Mouse (Mus musculus) stomach, postnatal 0 days (tissue): ENCODE measurements around the gene Myh3. TPM values are rescaled to one million over a fixed set of nuclear protein-coding genes. Genes with fewer than 3 reads are reported as not detected.

Experiments
- ATAC-seq: fragments of 200-750 bp; cut with Nextera tagmentation; 2 replicates; pipeline ENCODE4 v1.8.0; 2017; ENCODE audit not compliant: low FRiP score, low TSS enrichment
- DNase-seq: peaks from one replicate; pipeline ENCODE4 v3.0.0-alpha.2; 2016; ENCODE audit warnings: low spot score
- H3K27ac ChIP-seq: fragments of 300-500 bp; sonication (generic); replicated peaks from 2 replicates; pipeline ENCODE4 v1.5.1; 2014; ENCODE audit warnings: mild to moderate bottlenecking, control low read depth
- H3K27me3 ChIP-seq: fragments of 300-500 bp; sonication (generic); 2 replicates; pipeline ENCODE4 v1.6.1; 2014; ENCODE audit warnings: low read length; ENCODE audit not compliant: control insufficient read depth, insufficient read depth
- H3K36me3 ChIP-seq: fragments of 300-500 bp; sonication (generic); 2 replicates; pipeline ENCODE4 v1.6.1; 2014; ENCODE audit warnings: low read length, mixed read lengths; ENCODE audit not compliant: control insufficient read depth, insufficient read depth
- H3K4me1 ChIP-seq: fragments of 300-500 bp; sonication (generic); replicated peaks from 2 replicates; pipeline ENCODE4 v1.6.1; 2014; ENCODE audit warnings: antibody characterized with exemption; ENCODE audit not compliant: control insufficient read depth, insufficient read depth
- H3K4me2 ChIP-seq: fragments of 300-500 bp; sonication (generic); replicated peaks from 2 replicates; pipeline ENCODE4 v1.6.1; 2014; ENCODE audit warnings: low read depth, mild to moderate bottlenecking, control low read depth, moderate library complexity
- H3K4me3 ChIP-seq: fragments of 300-500 bp; sonication (generic); 2 replicates; pipeline ENCODE4 v1.5.1; 2014; ENCODE audit warnings: low read depth, low read length, control low read depth
- H3K9ac ChIP-seq: fragments of 300-500 bp; sonication (generic); 2 replicates; pipeline ENCODE4 v1.6.1; 2014; ENCODE audit warnings: mild to moderate bottlenecking, low read length, control low read depth, mixed read lengths
- H3K9me3 ChIP-seq: fragments of 300-500 bp; sonication (generic); 2 replicates; pipeline ENCODE4 v1.6.1; 2016; ENCODE audit warnings: low read length; ENCODE audit not compliant: control insufficient read depth
- CTCF ChIP-seq: IDR thresholded peaks from 2 replicates; pipeline ENCODE4 v1.5.1; 2016; ENCODE audit warnings: antibody characterized with exemption, low read depth, mild to moderate bottlenecking, moderate library complexity
- EP300 ChIP-seq: optimal IDR thresholded peaks from 2 replicates; pipeline ENCODE3; 2016; ENCODE audit warnings: antibody characterized with exemption
- WGBS: fragments of 180-500 bp; shearing (Covaris S2); extraction: QIAGEN DNeasy Blood & Tissue Kit; methylation state at CpG from one replicate; pipeline ENCODE4 v1.1.7; 2014; 5-methylcytosine and 5-hydroxymethylcytosine counted together
- polyA plus RNA-seq: library from polyadenylated mRNA; unstranded; fragments of >200 nt; fragmentation: Nextera tagmentation; extraction: Ambion mirVana; gene quantifications from 2 replicates; pipeline ENCODE4 v1.2.1, GENCODE M21; 2015

Myh3 gene
- polyA plus RNA-seq, 1 experiment from 2014 or later: 0.91 TPM

DNA sequence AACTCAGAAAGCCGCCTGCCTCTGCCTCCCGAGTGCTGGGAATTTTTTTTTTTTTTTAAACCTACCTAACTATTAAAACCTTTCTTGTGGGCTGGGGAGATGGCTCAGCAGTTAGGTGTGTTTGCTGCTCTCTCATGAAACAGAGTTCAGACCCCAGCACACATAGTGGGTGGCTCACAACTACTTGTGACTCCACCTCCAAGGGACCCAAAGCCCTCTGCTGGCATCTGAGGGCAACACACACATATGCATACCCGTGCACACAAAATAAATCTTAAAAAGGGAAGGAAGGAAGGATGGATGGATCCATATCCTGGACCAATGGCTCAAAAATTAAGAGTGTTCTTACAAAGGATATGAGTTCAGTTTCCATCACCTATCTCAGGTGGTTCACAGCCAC, 28.8 kb upstream of the Myh3 start:
- ATAC-seq: no peak
- Histone ChIP-seq H3K9ac (no peak overlapping the region), H3K4me1 (no peaks in the 10 kb centered on the region; the same call in 1 of the 2 replicates), H3K27me3 (no peaks in the 10 kb centered on the region), H3K9me3 (no peaks in the 10 kb centered on the region), H3K4me3 (no peak overlapping the region), H3K4me2 (no peak overlapping the region), H3K36me3 (no peaks in the 10 kb centered on the region), H3K27ac (no peak overlapping the region)
- TF ChIP-seq CTCF (no peak; the same call in 1 of the 2 replicates), EP300 (no peak)
- no peak for DNase-seq
- 86% methylated on average over 3 of the region's 3 CpGs for WGBS

DNA sequence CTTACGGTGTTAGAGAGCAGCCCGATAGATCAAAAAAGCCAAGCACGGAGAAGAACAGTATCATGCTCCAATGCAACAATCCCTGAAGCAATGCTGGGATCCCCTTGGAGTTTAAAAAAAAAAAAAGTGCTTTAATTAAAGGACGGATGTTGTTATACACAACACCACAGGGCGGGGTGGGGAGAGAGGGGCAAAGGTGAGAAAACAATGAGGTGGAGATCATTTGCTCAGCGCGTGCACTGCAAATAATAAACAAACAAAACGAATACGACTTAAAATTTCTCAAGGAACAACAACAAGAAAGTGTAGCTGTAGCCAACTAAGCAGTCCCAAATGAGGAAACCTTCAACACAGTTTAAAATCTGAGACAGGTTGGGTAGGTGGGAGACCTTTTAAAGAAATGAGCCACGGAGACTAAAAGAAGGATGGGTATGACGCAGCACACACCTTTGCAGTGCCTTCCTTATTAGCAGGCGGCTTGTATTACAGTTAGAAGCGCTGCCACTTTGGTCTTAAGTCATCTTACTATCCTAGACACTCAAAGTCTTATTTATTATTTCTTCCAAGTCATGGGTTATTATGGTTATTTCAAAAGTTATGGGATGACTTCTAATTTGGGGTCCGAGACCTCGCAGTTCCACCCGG, 26.3 kb upstream of the Myh3 start:
- peak overlapping the region; percentile 66 for H3K4me2 ChIP-seq
- H3K27ac ChIP-seq: peak overlapping the region; percentile 89
- no peaks in the 10 kb centered on the region for H3K27me3 ChIP-seq
- peak overlapping the region; percentile 98 for H3K4me3 ChIP-seq
- H3K36me3 ChIP-seq: peaks cover 13% of the 10 kb centered on the region; the same call in 1 of the 2 replicates
- ATAC-seq (peak; percentile 55; the same call in 1 of the 2 replicates), DNase-seq (no peak)
- peak overlapping the region; percentile 89 for H3K9ac ChIP-seq
- H3K4me1 ChIP-seq: no peaks in the 10 kb centered on the region
- WGBS: 6% methylated on average over 16 of the region's 16 CpGs
- TF ChIP-seq EP300 (no peak), CTCF (no peak)
- H3K9me3 ChIP-seq: no peaks in the 10 kb centered on the region

DNA sequence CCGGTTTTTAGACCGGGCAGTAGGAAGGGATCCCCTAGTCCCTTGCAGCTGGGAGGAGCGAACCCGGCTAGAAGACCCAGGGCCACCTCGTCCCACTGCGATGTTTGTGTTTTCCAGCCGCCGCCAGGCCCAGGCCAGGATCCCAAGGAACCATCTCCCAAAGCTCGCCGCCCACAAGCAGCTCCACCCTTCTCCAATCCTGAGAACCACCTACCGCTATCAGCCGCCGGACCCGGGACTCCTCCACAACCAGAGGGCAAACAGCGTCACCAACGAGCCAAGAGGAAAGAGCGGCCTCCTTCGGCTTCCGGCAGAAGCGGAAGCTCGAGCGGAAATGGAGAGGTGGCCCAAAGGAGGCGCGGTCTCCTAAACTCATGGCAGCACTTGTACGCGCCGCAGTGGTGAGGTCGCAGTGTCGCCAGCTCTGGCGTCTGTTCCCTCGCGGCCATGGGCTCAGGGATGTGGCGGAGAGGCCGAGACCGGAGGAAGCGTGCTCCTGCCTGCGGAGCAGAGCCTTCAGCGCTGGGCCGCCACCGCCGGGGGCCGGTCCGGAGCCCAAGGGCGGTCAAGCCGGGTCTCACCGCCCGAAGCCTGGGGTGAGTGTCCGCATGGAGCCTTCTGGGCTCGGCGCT, 25.7 kb upstream of the Myh3 start, which contains the start of the genes Adprm and Sco1:
Adprm (minus strand) TSS at position 274 of the 632 bp plus-strand sequence.
Sco1 (plus strand) TSS at position 350 of the 632 bp plus-strand sequence.
- WGBS: under 1% methylated on average over 50 of the region's 50 CpGs
- Histone ChIP-seq H3K27me3 (no peaks in the 10 kb centered on the region), H3K4me3 (peak within 1 kb of the TSS; percentile 98), H3K9me3 (no peaks in the 10 kb centered on the region), H3K4me2 (peak within 1 kb of the TSS; percentile 66), H3K27ac (peak within 1 kb of the TSS; percentile 89), H3K36me3 (peaks cover 16% of the 10 kb centered on the region), H3K4me1 (no peaks in the 10 kb centered on the region), H3K9ac (peak within 1 kb of the TSS; percentile 89)
- peak; percentile 96 for ATAC-seq
- TF ChIP-seq EP300: no peak
- peak; percentile 68 for TF ChIP-seq CTCF
- peak; percentile 92 for DNase-seq

DNA sequence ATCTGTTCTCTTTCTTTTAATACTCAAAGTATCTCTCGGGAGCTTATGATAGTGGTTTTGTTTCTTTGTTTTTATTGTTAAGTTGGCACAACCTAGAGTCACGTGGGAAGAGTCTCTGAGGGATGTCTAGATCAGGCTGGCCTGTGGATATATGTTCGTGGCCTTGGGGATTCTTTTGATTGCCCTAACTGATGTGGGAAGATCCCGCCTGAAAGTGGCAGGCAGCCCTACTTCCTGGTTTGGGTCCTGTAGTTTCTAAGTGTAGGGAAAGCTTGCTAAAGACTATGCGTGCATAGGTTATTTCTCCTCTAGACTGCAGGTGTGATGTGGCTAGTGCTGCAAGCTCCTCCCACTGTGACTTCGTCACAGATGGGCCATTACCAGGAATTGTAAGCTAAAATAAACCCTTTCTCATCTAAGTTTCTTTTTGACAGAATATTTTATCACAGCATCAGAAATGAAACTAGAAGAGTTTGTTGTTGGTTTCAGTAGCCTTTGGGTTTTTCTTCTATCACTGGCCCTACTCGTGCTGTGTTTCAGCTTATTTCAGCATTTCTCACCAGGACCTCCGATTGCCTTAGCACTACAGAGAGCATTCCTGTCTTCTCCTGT, 23.2 kb upstream of the Myh3 start:
- Histone ChIP-seq H3K4me1 (no peaks in the 10 kb centered on the region), H3K4me3 (no peak overlapping the region), H3K9ac (no peak overlapping the region), H3K27ac (no peak overlapping the region), H3K9me3 (no peaks in the 10 kb centered on the region), H3K36me3 (peaks cover 30% of the 10 kb centered on the region), H3K4me2 (no peak overlapping the region), H3K27me3 (no peaks in the 10 kb centered on the region)
- 90% methylated on average over 8 of the region's 8 CpGs for WGBS
- TF ChIP-seq CTCF: no peak
- no peak for TF ChIP-seq EP300
- no peak for DNase-seq
- ATAC-seq: no peak

DNA sequence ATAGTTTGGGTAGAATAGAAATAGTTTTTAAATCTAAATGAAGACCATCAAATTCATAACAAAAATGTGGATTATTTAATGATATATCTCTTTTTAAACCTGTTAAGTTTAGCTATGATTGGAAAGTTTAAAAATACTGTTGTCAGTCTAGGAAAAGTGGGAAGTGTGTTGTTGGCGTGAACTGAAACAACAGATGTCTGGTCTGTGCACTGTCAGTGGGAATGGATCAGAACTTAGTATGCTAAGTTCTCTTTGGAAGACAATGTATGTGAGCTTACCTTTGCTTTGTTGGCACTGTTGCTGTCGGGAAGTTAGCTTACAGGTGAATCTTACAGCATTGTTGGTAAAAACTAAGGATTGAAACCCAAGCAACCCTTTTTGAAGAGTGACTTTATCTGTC, 16.8 kb upstream of the Myh3 start:
- Histone ChIP-seq H3K27ac (no peak overlapping the region), H3K4me2 (no peak overlapping the region), H3K4me3 (no peak overlapping the region), H3K27me3 (no peaks in the 10 kb centered on the region), H3K9me3 (no peaks in the 10 kb centered on the region), H3K36me3 (peaks cover 44% of the 10 kb centered on the region), H3K4me1 (no peaks in the 10 kb centered on the region), H3K9ac (no peak overlapping the region)
- 90% methylated on average over 2 of the region's 2 CpGs for WGBS
- TF ChIP-seq EP300: no peak
- no peak for TF ChIP-seq CTCF
- ATAC-seq (no peak), DNase-seq (no peak)

DNA sequence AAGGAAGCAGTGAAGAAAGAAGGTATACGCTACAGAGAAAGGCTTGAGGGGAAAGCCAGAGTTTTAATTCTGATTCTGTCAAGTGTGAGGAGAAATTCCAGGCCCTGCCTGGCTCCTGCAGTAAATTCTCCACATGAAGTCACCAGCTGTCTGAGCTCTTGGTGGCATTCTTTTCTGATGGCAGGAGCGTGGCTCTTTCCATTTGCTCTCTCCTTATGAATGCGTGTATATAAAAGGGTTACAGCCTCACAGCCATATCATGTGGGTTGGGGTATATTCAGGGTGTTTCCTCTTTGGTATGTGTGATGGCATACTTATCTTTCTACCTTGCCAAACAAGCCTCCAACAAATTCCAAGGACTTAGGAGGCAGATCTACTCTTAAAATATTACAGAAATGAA, 15.4 kb upstream of the Myh3 start:
- H3K4me3 ChIP-seq: no peak overlapping the region
- no peak for ATAC-seq
- no peak overlapping the region for H3K4me2 ChIP-seq
- H3K9ac ChIP-seq: no peak overlapping the region
- H3K4me1 ChIP-seq: no peaks in the 10 kb centered on the region
- H3K36me3 ChIP-seq: peaks cover 37% of the 10 kb centered on the region
- H3K9me3 ChIP-seq: no peaks in the 10 kb centered on the region
- TF ChIP-seq CTCF (no peak), EP300 (no peak)
- no peak for DNase-seq
- WGBS: 82% methylated on average over 3 of the region's 3 CpGs
- no peak overlapping the region for H3K27ac ChIP-seq
- no peaks in the 10 kb centered on the region for H3K27me3 ChIP-seq
